Mouse (Mus musculus) induced T-regulatory cell, adult 2 months (primary cell): ENCODE measurements around the gene Nfic.

Source experiments
- DNase-seq: peaks from one replicate; pipeline ENCODE4 v3.0.0-alpha.2; 2012; ENCODE audit warnings: low read depth

The Nfic gene

GRCm38 (mm10) chr10:81485479-81486018 lies 30.1 kb upstream of the Nfic start:
- no peak for DNase-seq

DNA sequence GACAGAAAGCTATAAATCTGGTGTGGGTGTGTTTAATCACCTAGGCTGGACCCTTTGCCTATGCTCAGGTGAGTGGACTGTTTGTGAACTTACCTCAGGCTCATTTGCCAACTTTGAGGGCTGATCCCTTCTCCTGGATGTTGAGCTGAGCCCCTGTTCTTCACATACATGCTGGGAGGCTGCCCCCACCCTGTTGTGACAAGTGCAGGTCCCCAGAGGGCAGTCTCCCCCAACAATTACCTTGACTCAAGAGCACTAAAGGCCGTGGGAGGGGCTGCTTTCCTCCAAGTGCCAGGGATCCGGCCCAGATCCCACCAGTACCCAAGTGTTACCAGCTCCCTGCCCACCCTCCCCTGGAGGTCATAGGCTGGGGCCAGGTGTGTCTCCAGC lies 29.6 kb upstream of the Nfic start:
- DNase-seq: peak; percentile 68

DNA sequence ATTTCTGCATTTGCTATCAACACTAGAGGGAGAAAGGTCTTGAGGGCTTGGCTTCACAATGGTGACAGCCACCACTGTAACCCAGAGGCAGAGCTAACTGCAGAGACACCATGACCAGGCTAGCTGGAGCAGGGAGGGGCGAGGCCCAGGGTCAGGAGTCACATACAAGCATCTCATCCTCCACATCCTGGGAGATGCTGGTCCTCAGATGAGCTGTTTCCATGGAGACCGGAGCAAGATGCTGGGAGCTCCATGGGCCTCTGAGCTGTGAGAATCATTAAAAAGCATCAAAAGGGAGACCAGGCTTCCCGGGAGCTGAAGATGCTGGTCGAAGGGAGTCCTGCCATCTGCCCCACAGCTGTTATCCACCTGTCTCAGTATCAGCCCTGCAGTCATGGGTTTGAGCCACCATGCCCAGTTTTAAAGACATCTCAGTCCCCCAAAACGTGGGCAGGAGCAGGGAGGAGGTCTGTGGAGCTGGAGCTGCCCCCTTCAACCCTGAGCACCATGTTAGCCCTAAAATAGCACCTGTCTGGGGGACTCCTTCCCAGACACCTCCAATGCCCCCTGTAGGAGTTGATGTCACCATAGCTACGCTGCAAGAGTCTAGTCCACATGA lies 29.1 kb upstream of the Nfic start:
- no peak for DNase-seq

DNA sequence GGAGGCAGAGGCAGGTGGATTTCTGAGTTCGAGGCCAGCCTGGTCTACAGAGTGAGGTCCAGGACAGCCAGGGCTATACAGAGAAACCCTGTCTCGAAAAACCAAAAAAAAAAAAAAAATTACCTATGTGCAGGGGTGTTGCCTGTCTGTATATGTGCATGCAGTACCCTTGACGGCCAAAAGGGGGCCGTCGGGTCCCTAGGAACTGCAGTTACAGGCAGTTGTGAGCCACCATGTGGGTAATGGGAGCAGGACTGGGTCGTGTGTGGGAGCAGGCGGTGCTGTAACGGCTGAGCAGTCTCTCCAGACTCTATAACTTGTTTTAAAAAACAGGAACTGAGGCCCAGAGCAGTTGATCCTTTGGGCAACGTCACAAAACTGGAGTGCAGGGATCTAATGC lies 28.5 kb upstream of the Nfic start:
- DNase-seq: peak; percentile 79

- DNase-seq: peak; percentile 76
These were observed 27.1 kb upstream of the Nfic start, which contains the start of gene Celf5 for GRCm38 (mm10) chr10:81482533-81482889. Gene Celf5 (minus strand): TSS chr10:81482709.

DNA sequence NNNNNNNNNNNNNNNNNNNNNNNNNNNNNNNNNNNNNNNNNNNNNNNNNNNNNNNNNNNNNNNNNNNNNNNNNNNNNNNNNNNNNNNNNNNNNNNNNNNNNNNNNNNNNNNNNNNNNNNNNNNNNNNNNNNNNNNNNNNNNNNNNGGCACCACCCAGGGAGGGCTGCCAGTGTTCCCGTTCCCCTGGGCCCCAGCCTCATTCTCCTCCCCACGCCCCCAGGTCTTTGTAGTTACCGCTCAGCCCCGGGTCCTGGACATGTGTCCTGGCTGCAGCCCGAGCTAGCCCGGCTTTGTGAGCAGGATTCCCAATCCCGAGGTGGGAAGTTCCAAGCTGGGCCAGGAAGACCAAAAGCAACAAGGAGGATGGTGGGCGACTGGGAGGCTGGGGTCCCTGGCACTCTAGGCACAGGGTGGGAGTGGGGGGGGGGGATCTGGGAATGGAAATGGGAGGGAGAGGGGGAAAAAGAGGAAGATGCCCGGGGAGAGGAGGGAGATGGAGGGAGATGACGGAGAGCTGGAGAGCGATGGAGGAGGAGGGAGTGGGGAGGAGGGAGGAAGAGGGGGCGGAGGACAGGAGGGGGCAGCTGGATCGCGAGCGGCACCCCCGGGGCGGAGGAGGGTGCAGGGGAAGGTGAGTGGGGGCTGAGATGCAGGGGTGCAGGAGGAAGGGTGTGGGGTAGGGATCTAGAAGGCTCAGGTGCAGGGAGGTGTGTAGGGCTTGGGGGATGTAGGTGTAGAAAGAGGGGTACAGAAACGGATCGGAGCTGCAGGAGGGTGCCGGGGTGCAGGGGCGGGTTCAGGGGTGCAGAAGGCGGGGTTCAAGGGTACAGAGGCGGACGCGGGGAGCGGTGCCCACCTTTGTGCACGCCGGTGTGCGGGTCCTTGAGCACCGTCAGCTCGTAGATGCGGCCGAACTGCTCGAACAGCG lies 26.4 kb upstream of the Nfic start:
- DNase-seq: no peak

DNA sequence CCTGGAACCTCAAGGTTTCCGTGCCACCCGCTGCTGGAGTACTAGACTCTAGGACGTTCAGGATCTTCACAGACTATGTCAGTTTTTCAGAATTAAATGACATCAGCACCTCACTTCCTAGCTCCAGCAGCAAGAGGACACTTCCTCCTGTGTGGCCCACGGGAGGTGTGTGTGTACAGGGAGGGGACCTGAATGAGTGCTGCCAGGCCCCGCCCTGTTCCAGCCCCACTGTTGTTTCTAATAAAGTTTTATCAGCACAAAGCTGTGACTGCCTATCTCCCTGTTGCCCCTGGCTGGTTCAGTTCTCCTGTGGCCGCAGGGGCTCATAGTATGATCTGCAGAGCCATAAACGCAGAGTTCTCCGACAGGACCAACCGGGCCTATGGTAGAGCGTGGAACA lies 19.0 kb upstream of the Nfic start:
- DNase-seq: no peak

DNA sequence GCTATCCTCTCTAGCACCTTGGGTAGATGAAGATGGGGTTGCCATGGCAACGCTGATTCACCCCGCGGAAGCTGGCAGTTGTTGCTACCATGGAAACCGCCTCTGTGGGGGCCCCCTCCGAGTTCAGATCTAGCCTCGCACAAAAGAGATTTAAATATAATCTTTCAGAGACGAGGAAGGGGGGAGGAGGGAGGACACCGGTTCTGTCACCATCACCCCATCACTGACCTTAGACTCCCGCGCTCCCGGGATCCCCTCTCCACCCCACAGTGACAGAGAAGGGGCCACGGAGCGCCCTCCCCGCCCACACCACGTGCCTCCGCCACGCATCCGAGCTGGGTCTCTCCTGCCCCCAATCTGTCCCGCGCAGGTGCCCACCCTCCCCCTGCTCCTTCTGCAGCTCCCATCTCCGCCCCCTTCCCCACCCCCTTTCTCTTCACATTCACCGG lies 17.6 kb upstream of the Nfic start:
- peak; percentile 90 for DNase-seq

DNA sequence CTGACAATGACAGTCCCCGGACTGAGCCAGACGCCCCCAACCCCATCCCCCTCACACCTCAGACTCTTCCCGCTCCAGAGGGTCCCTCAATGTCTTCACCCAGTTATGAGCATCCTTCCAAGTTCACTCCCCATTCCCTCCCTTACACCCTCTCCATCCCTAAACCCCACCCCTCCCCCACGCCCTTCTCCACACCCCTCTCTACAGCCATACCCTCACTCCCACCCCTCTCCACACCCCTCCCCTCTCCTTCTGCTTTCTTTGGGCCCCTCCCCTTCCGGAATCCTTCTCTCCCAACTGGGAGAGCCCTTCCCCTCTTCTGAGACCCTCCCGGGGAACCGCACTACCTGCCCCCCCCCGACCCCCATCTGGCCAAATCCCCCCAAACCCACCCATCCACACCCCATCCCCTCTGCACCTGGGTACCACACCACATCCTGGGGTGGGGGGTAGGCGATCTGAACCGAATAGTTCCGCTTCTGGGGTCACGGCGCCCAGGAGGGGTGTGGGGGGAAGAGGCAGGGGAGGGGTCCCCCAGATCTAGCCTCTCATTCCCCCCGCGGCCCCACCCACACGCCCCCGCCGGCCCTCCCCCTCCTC lies 17.1 kb upstream of the Nfic start:
- DNase-seq: no peak

DNA sequence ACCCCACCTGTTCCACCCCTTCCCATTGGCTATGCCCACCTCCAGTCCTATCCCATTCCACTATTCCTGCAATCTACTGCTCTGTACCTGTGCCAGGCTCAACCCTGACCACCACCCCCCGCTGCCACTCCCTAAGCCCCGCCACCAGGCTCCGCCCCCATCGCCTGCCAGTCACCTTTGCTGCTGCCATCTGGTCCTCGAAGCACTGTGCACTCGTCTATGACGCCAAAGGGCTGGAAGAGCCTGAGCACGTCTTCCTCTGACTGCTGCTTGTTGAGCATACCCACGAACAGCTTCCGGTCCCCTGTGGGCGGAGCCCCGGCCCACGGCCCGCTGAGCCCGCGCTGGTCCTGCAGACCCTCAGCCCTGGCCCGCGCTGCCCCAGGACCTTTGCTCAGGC lies 15.0 kb upstream of the Nfic start:
- peak; percentile 78 for DNase-seq

DNA sequence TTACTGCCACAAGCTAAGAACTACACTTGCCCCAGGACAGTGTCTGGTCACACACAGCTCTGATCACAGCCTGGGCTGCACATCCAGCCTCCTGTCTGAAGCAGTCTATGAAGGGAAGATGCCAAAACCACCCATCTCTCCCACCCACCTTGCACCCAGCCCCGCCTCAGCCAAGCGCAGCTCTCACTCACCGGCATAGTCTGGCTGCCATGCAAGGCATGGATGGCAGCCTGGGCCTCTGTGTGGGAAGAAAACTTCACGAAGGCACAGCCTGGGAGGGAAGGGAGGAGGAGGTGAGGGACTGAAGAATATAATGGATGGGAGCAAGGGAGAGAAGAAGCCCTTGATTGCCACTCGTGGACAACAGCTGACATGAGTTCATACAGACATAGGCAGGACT lies 13.8 kb upstream of the Nfic start:
- DNase-seq: no peak

DNA sequence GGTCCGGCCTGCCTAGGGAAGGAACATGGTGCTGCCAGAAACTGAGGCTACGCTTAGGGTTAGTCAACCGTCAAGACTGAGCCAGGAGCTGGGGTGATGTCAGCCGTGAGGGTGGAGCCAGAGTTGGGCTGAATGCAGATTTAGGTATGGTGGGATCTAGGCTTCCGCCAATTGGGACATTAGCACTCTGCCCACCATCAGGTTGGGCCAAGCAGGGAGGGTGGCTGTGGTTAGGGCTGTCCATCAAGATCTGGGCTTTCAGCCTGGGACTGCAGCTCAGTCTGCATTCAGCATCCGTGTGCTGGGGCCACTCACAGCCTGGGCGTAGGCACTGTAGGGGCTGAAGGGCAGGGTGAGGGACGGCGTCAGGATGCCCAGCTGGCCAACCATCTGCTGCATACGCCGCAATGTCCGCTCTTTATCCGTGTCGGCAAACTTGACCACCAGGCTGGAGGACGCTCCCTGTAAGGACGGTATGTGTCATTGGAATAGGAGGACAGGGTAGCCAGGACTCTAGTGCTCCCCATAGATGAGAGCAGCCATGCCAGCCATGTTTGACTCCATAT lies 12.3 kb upstream of the Nfic start:
- no peak for DNase-seq

DNA sequence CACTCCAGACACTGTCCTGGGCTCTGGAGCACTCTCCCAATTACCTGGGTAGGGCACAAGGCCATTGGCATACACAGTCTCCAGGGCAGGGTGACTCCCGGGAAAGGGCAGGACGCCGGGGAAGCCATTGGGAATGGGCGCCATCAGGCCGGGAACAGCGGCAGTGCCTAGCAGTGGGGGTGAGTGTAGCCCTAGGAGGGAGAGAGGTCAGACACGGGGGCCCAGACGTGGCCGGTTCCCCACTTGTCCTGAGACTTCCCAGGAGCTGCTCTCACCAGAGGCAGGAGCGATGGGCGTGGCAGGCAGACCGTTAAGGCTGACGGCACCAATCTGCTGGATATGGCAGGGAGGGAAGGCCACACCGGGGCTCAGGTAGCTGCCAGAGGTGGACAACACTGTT lies 11.4 kb upstream of the Nfic start:
- no peak for DNase-seq

- DNase-seq: no peak
These were observed 10.6 kb upstream of the Nfic start for GRCm38 (mm10) chr10:81466066-81466465.

- no peak for DNase-seq
These were observed 9.8 kb upstream of the Nfic start for GRCm38 (mm10) chr10:81465265-81465645.

- DNase-seq: peak; percentile 83
These were observed 9.2 kb upstream of the Nfic start for GRCm38 (mm10) chr10:81464405-81465264.

DNA sequence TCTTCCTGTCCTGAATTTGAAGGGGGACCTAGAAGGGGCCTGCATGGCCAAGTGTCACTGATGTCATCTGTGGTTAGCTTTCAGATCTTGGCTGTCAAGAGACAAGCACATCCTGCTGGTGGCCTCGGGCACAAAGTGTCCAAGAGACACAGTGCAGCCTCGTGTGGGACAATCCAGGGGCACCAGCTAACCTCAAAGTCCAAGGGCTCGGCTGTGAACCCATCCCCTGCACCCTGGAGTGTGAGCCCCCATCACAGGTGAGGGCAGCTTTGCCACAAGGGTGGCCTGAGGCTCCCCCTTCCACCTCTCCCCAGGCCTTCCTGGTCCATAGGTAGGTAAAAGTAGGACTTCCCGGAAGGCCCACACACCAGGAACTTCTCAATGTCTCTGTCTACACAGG lies 8.1 kb upstream of the Nfic start:
- no peak for DNase-seq

GRCm38 (mm10) chr10:81462917-81463316 lies 7.5 kb upstream of the Nfic start:
- DNase-seq: no peak

- DNase-seq: no peak
These were observed 7.0 kb upstream of the Nfic start for GRCm38 (mm10) chr10:81462415-81462804.

DNA sequence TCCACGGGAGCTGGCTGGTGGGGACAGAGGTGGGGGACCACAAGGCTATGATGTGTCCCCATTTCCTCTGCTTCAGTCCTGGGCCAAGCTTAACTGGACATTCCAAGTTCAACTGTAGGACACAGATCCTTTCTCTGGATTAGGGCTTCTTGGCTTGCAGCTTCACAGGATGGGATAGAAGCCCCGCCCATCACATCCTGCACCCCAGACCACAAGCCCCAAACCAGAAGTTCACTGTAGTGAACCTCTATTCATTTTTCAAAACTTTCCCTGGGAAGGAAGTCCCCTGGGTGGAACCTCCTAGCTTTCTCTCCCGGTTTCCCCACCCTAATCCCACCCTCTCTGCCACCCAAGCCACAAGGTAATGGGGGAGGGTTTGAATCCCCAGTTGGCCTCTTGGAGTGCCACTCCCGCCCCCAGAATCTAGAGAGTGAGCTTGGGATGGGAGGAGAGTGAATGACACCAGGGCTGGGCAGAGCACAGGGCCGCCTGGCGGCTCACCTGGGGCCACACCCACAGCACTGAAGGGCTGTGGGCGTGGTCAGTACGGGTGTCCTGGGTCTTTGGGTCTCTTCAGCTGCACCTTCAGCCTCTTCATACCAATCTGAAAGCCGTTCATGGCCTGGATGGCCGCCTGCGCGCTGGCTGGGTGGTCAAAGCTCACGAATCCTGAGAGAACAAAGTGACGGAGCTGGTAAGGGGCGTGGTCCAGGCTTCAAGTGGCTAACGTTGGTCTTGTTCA lies 6.4 kb upstream of the Nfic start:
- peak; percentile 68 for DNase-seq

DNA sequence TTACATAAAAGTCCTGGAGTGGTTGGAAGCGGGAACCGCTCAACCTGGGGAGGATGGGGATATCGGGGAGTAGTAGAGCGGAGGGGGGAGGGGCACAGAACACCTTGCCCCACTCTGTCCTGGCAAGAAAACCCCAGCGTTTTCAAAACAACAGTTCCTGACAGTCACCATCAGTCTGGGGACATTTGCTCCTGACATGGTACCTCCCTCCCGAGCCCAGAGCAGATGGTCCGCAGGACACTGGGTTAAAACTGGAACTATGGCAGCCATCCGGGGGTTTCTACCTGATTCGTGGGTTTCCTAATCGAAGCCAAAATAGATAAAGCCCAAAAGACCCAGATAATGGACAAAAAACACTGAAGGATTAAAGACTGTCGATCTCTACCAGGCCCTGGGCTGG lies 5.5 kb upstream of the Nfic start:
- DNase-seq: no peak
